Mouse (Mus musculus) neural tube, embryonic 14.5 days (tissue): ENCODE measurements around the gene Pglyrp2. TPM values are rescaled to one million over a fixed set of nuclear protein-coding genes. Genes with fewer than 3 reads are reported as not detected.
A peak's percentile ranks its signal among the peaks of the same experiment; 100 is the strongest.

Source experiments
- ATAC-seq: fragments of 200-750 bp; cut with Nextera tagmentation; 2 replicates; pipeline ENCODE4 v1.8.0; 2017; ENCODE audit warnings: low read depth, mild to moderate bottlenecking, moderate TSS enrichment, moderate library complexity
- H3K27ac ChIP-seq: fragments of 300-500 bp; sonication (generic); 2 replicates; pipeline ENCODE4 v1.5.1; 2014; ENCODE audit warnings: low read depth, mild to moderate bottlenecking, control low read depth, low read length, moderate library complexity, mixed read lengths
- H3K27me3 ChIP-seq: fragments of 300-500 bp; sonication (generic); 2 replicates; pipeline ENCODE4 v1.6.1; 2014; ENCODE audit warnings: low read length; ENCODE audit not compliant: control insufficient read depth, insufficient read depth
- H3K36me3 ChIP-seq: fragments of 300-500 bp; sonication (generic); 2 replicates; pipeline ENCODE4 v1.6.1; 2014; ENCODE audit warnings: low read length, mixed read lengths; ENCODE audit not compliant: control insufficient read depth, insufficient read depth
- H3K4me1 ChIP-seq: fragments of 300-500 bp; sonication (generic); 2 replicates; pipeline ENCODE4 v1.6.1; 2014; ENCODE audit warnings: low read length; ENCODE audit not compliant: control insufficient read depth, insufficient read depth
- H3K4me2 ChIP-seq: fragments of 300-500 bp; sonication (generic); 2 replicates; pipeline ENCODE4 v1.6.1; 2014; ENCODE audit warnings: mild to moderate bottlenecking, low read depth, low read length, control low read depth
- H3K4me3 ChIP-seq: fragments of 300-500 bp; sonication (generic); 2 replicates; pipeline ENCODE4 v1.5.1; 2014; ENCODE audit warnings: low read depth, low read length, control low read depth, mixed read lengths
- H3K9ac ChIP-seq: fragments of 300-500 bp; sonication (generic); replicated peaks from 2 replicates; pipeline ENCODE4 v1.6.1; 2014; ENCODE audit warnings: low read depth, mild to moderate bottlenecking, control low read depth, low read length, mixed read lengths
- H3K9me3 ChIP-seq: fragments of 300-500 bp; sonication (generic); 2 replicates; pipeline ENCODE4 v1.6.1; 2016; ENCODE audit warnings: low read length; ENCODE audit not compliant: control insufficient read depth
- WGBS: fragments of 180-500 bp; shearing (Covaris S2); extraction: QIAGEN DNeasy Blood & Tissue Kit; methylation state at CpG from one replicate; pipeline ENCODE4 v1.1.7; 2014; 5-methylcytosine and 5-hydroxymethylcytosine counted together
- polyA plus RNA-seq: library from polyadenylated mRNA; unstranded; fragments of >200 nt; fragmentation: Nextera tagmentation; extraction: Ambion mirVana; gene quantifications from 2 replicates; pipeline ENCODE4 v1.2.1, GENCODE M21; 2014

The Pglyrp2 gene
- polyA plus RNA-seq: not detected in 2 replicates

- Histone ChIP-seq H3K27ac (no peak within 1 kb of the TSS), H3K4me3 (no peak within 1 kb of the TSS), H3K36me3 (no peaks in the 10 kb centered on the region), H3K9me3 (no peaks in the 10 kb centered on the region), H3K4me1 (no peaks in the 10 kb centered on the region), H3K4me2 (no peak within 1 kb of the TSS), H3K27me3 (no peaks in the 10 kb centered on the region), H3K9ac (no peak within 1 kb of the TSS)
- 87% methylated on average over 2 of the region's 2 CpGs for WGBS
- ATAC-seq: no peak
Measured at GRCm38 (mm10) chr17:32424034-32424433, at the start of gene Pglyrp2. Pglyrp2 (minus strand) TSS chr17:32424167.

DNA sequence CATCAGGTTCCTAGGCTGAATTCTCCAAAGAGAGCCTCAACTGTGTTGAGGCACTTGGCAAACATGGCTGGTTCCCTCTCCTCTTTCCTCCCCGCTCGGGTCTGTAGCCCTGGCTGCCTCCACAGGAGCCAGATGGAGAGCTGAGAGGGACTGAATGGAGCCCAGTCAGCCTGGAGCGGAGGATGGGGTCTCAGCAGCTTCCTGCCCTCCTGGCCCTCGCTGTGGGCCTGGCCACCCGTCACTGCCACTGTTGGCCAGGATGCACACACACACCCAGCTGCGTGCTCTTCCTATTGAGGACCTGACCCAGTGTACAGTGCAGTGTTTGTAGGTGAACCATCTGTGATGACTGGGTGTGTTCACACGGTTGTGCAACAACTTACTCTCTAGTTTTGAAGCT, 48.2 kb upstream of the Pglyrp2 start:
- Histone ChIP-seq H3K9me3 (no peaks in the 10 kb centered on the region), H3K27ac (no peak overlapping the region), H3K4me3 (no peak overlapping the region), H3K4me2 (no peak overlapping the region), H3K27me3 (no peaks in the 10 kb centered on the region), H3K36me3 (no peaks in the 10 kb centered on the region), H3K4me1 (no peaks in the 10 kb centered on the region), H3K9ac (no peak overlapping the region)
- no peak for ATAC-seq
- WGBS: 64% methylated on average over 7 of the region's 7 CpGs

- 92% methylated on average over 4 of the region's 4 CpGs for WGBS
- Histone ChIP-seq H3K27me3 (no peaks in the 10 kb centered on the region), H3K4me3 (no peak overlapping the region), H3K4me2 (no peak overlapping the region), H3K27ac (no peak overlapping the region), H3K9me3 (no peaks in the 10 kb centered on the region), H3K4me1 (no peaks in the 10 kb centered on the region), H3K9ac (no peak overlapping the region), H3K36me3 (no peaks in the 10 kb centered on the region)
- ATAC-seq: no peak
Measured at GRCm38 (mm10) chr17:32470795-32471194, 46.8 kb upstream of the Pglyrp2 start.

GRCm38 (mm10) chr17:32468494-32468893, 44.5 kb upstream of the Pglyrp2 start:
- Histone ChIP-seq H3K4me2 (no peak overlapping the region), H3K36me3 (no peaks in the 10 kb centered on the region), H3K27me3 (no peaks in the 10 kb centered on the region), H3K4me1 (no peaks in the 10 kb centered on the region), H3K4me3 (no peak overlapping the region), H3K9me3 (no peaks in the 10 kb centered on the region), H3K27ac (no peak overlapping the region), H3K9ac (no peak overlapping the region)
- ATAC-seq: no peak
- WGBS: 66% methylated on average over 7 of the region's 7 CpGs

DNA sequence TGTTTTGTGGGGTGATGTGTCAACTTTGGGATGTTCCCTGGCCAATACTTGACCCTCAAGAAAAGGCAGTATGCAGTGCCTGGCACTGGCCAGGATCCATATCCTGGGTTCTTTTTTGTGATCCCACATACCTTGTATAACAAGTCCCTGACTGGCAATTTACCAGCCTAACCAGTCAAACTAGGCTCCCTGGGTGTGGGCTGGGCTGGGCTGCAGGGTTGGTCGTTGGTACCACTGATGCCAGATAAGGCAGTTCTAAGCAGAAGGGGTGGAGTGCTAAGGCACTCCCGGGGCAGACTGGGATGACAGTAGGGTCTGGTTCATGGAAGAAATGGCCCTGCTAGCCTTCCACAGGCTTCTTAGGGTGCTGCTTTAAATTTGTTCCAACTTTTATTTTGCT, 31.0 kb upstream of the Pglyrp2 start:
- ATAC-seq: no peak
- WGBS: 50% methylated on average over 2 of the region's 2 CpGs
- H3K4me1 ChIP-seq: no peaks in the 10 kb centered on the region

DNA sequence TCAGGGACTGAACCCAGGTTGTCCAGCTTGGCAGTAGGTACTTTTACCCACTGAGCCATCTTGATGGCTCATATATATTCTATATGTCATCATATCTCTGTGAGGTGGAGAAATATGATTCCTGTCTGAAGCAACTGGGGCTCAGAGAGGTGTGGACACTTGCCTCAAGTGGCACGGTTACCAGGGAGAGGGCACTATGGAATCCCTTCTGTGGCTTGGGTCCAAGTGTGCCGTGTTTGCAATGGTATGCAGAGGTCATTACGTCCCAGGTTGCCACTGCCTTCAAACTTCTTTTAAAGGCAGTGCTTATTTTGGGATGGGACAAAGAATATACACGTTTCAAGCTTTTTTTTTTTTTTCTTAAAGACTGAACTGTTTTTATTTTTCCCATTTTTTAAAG, 30.2 kb upstream of the Pglyrp2 start:
- Histone ChIP-seq H3K9me3 (no peaks in the 10 kb centered on the region), H3K9ac (no peak overlapping the region), H3K4me2 (no peak overlapping the region), H3K36me3 (no peaks in the 10 kb centered on the region), H3K27me3 (peaks cover 8% of the 10 kb centered on the region; the same call in 1 of the 2 replicates), H3K27ac (no peak overlapping the region), H3K4me1 (no peaks in the 10 kb centered on the region), H3K4me3 (no peak overlapping the region)
- 83% methylated on average over 4 of the region's 4 CpGs for WGBS
- ATAC-seq: no peak

More for the DNA sequence above, 31.0 kb upstream of the Pglyrp2 start:
- H3K9me3 ChIP-seq: no peaks in the 10 kb centered on the region
- no peaks in the 10 kb centered on the region for H3K36me3 ChIP-seq
- no peak overlapping the region for H3K27ac ChIP-seq
- peaks cover 8% of the 10 kb centered on the region; the same call in 1 of the 2 replicates for H3K27me3 ChIP-seq
- H3K4me3 ChIP-seq: no peak overlapping the region
- no peak overlapping the region for H3K4me2 ChIP-seq
- H3K9ac ChIP-seq: no peak overlapping the region

GRCm38 (mm10) chr17:32452482-32452881, 28.5 kb upstream of the Pglyrp2 start, which contains the start of gene Cyp4f39:
Cyp4f39 (plus strand) TSS chr17:32452723.
- no peaks in the 10 kb centered on the region for H3K36me3 ChIP-seq
- peaks cover 8% of the 10 kb centered on the region; the same call in 1 of the 2 replicates for H3K27me3 ChIP-seq
- 1% methylated on average over 19 of the region's 19 CpGs for WGBS
- no peak within 1 kb of the TSS for H3K9ac ChIP-seq
- no peak within 1 kb of the TSS for H3K27ac ChIP-seq
- peak within 1 kb of the TSS; percentile 43 for H3K4me2 ChIP-seq
- H3K4me3 ChIP-seq: peak within 1 kb of the TSS; percentile 3; the same call in 1 of the 2 replicates
- H3K4me1 ChIP-seq: no peaks in the 10 kb centered on the region
- H3K9me3 ChIP-seq: no peaks in the 10 kb centered on the region
- no peak for ATAC-seq

DNA sequence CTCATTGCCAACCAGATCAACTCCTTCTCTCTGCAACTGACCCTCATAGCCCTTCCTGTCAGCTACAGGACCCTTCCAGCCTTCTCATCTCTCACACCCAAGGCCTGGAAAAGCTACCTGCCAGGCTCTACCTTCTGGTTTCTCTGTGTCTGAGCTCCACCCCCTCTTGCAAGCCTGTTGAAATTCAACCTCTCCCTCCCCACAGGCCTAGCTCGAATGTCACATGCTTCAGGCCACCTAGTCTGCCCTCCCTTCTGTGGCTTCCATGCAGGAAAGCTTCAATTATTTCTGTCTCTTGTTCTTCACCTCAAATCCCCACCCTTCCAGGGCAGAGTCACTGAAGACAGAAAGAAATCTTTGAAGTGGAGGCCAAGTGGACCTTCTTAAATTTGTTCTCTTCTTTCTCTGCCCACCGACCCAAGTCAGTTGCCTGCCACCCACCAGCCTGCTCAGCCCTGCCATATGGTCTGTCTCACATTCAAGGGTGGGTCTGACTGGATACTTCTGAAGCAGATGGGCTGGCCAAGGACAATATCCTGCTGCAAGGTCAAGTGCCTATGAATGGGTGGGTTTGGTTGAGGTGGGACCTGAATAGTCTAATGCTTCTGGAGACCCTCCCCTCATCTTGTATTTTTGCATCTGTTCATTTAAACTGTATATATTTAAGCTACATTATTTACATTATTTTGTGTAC, 27.0 kb upstream of the Pglyrp2 start:
- peaks cover 8% of the 10 kb centered on the region; the same call in 1 of the 2 replicates for H3K27me3 ChIP-seq
- H3K27ac ChIP-seq: no peak overlapping the region
- H3K9me3 ChIP-seq: no peaks in the 10 kb centered on the region
- no peaks in the 10 kb centered on the region for H3K36me3 ChIP-seq
- WGBS: 51% methylated on average over 2 of the region's 2 CpGs
- no peak overlapping the region for H3K9ac ChIP-seq
- H3K4me1 ChIP-seq: no peaks in the 10 kb centered on the region
- H3K4me3 ChIP-seq: no peak overlapping the region
- no peak overlapping the region for H3K4me2 ChIP-seq
- no peak for ATAC-seq

- ATAC-seq: no peak
- Histone ChIP-seq H3K4me1 (no peaks in the 10 kb centered on the region), H3K36me3 (no peaks in the 10 kb centered on the region), H3K4me3 (no peak overlapping the region), H3K9ac (no peak overlapping the region), H3K27ac (no peak overlapping the region), H3K9me3 (no peaks in the 10 kb centered on the region), H3K27me3 (peaks cover 8% of the 10 kb centered on the region; the same call in 1 of the 2 replicates), H3K4me2 (no peak overlapping the region)
- 97% methylated on average over 1 of the region's 1 CpGs for WGBS
Measured at GRCm38 (mm10) chr17:32449042-32449441, 25.1 kb upstream of the Pglyrp2 start.
